Mouse (Mus musculus) embryonic fibroblast, embryonic 13.5 days (primary cell): Measurements from ENCODE around the gene Plac1. TPM values are rescaled to one million over a fixed set of nuclear protein-coding genes. Genes with fewer than 3 reads are reported as not detected.

Experiments used
- H3K27ac ChIP-seq: 2 replicates; pipeline ENCODE4 v1.5.1; 2012; ENCODE audit warnings: low read length, control low read depth, inconsistent platforms; ENCODE audit not compliant: insufficient read depth
- H3K4me1 ChIP-seq: 2 replicates; pipeline ENCODE4 v1.6.1; 2011; ENCODE audit warnings: low read length; ENCODE audit not compliant: control insufficient read depth, insufficient read depth
- H3K4me3 ChIP-seq: 2 replicates; pipeline ENCODE4 v1.5.1; 2011; ENCODE audit warnings: mild to moderate bottlenecking, control low read depth, low read length; ENCODE audit not compliant: insufficient read depth
- CTCF ChIP-seq: IDR thresholded peaks from 2 replicates; pipeline ENCODE4 v1.5.1; 2011; ENCODE audit warnings: mild to moderate bottlenecking, control low read depth, low read length, moderate library complexity, borderline replicate concordance; ENCODE audit not compliant: insufficient read depth
- POLR2A ChIP-seq: IDR thresholded peaks from 2 replicates; pipeline ENCODE4 v1.6.1; 2011; ENCODE audit warnings: low read depth, mild to moderate bottlenecking, control low read depth, low read length, moderate library complexity
- polyA plus RNA-seq: library from polyadenylated mRNA; stranded (reverse); fragments of >200 nt; gene quantifications from 2 replicates; pipeline ENCODE4 v1.2.4, GENCODE M21; 2011; ENCODE audit warnings: low read depth; ENCODE audit not compliant: missing spikeins, insufficient read length

The Plac1 gene
- polyA plus RNA-seq, 1 experiment, result 0.44 TPM

DNA sequence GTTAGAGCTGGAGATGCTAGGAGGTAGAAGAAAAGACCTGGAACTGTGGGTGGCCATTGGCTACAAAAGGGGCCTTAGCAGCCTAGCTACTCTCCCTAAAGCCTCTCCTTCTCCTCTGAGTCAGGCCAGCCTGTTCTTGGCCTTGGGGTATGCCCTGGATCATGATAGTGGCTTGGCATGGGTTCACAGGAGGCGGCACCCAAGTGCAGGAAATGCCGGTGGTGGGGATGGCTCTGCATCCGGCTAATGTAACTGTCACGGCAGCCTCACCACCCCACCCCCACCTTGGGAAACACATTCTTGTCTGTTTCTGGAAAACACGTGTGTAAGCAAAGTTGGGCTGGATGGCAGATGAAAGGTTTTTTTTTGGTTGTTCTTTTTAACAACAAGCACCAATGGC lies 78.8 kb downstream of the Plac1 start:
- peak overlapping the region; percentile 66 for H3K27ac ChIP-seq
- no peak overlapping the region for H3K4me3 ChIP-seq
- TF ChIP-seq POLR2A, result no peak
- no peak for TF ChIP-seq CTCF
- H3K4me1 ChIP-seq, result peaks cover 10% of the 10 kb centered on the region

DNA sequence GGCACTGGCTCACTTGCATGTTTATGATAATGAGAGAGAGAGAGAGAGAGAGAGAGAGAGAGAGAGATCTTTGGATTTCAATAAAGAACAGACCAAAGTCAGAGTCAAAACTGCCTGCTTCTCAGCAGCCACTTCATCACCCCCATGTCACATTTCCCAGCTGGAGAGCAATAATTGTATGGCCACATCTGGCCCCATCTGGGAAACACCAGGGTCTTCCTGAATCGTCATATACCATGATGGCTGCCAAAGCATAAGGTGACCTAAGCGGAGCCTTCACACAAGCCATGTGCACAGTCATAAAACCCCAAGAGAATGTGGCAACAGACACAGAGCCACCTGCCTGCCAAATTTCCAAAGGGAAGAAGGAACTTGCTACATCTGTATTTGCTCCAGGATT lies 91.9 kb downstream of the Plac1 start:
- Histone ChIP-seq H3K4me1 (no peaks in the 10 kb centered on the region; the same call in 1 of the 2 replicates), H3K27ac (no peak overlapping the region), H3K4me3 (no peak overlapping the region)
- no peak for TF ChIP-seq CTCF
- TF ChIP-seq POLR2A, result no peak

DNA sequence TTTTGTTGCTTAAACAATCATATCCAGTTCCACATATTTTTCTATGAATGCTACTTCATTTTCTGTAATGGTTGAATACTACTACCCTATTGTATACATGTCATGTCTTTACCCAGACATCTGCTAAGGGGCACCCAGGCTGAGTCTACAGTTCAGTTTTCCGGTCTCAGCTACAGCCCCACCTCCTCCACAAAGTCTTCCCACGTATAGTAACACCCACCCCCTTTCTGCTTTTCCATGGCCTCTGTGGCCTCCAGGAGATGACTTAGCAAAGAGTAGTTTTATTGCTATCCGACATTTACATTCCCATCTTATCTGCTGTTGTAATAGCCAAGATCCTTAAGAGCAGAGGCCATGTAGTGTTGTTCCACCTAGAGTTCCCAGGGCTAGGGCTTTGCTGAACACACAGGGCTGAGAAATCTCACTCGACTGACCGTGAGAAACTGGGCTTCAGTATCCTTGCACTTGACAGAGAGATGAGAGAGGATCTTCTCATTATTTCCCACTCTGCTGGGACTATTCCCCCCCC lies 93.5 kb downstream of the Plac1 start:
- no peak for TF ChIP-seq POLR2A
- TF ChIP-seq CTCF, result no peak
- Histone ChIP-seq H3K27ac (no peak overlapping the region), H3K4me1 (no peaks in the 10 kb centered on the region), H3K4me3 (no peak overlapping the region)

DNA sequence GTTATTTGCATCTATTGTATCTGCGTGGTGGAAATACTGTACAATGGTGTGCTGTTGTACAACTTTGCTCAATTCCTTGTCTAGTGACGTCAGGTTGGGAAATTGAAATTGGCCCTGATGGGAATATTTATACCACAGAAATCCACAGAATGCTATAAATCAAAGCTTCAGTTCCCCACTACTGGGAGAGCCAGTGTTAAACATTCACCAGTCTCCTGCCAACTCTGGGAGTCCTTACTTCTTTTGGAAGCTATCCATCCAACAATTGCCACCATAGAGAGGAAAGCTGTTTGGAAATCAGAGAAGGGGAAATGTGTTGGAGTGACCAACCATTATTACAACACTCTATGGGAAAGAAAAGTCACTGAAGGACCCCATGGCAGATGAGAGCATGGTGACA lies 100.3 kb downstream of the Plac1 start:
- TF ChIP-seq POLR2A, result no peak
- TF ChIP-seq CTCF, result no peak
- Histone ChIP-seq H3K4me1 (no peaks in the 10 kb centered on the region), H3K4me3 (no peak overlapping the region), H3K27ac (no peak overlapping the region)

DNA sequence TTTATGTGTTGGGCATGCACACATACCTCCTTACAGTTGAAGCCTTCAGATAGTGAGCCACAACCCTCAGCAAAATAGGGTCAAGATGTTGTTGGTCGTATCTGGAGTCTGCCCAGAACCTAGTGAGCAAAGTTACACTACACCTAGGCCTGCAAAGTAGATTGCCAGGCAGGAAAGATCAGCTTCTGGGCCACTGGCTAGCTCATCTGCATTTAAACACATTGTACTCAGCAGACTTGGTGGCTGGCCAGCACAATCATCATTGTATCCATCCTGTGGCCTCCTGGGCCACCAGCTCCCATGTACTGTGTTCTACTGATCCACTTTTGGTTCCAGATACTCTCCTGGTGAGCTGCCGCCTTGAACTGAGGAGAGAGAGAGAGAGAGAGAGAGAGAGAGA lies 102.8 kb downstream of the Plac1 start:
- H3K4me1 ChIP-seq, result no peaks in the 10 kb centered on the region
- no peak overlapping the region for H3K4me3 ChIP-seq
- no peak overlapping the region for H3K27ac ChIP-seq
- TF ChIP-seq POLR2A, result no peak
- no peak for TF ChIP-seq CTCF

DNA sequence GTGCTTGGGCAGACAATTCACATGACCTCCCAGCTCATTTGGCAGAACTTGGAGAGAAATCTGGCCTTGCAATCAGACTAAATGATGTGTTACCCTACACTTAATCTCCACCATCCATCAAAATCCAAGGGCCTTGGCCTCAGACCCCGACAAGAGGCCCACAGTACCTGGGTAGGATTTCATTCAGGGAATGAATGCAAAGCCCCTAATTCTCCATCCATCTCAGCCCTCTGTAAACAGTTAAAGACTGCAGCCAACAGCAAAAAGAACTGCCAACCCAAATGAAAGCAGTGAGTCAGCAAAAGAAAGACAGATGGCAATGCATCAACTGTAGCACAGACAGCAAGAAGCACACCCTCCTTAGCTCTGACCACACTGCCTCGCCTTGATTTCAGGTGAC lies 110.4 kb downstream of the Plac1 start:
- H3K27ac ChIP-seq, result peak overlapping the region; percentile 26; the same call in 1 of the 2 replicates

DNA sequence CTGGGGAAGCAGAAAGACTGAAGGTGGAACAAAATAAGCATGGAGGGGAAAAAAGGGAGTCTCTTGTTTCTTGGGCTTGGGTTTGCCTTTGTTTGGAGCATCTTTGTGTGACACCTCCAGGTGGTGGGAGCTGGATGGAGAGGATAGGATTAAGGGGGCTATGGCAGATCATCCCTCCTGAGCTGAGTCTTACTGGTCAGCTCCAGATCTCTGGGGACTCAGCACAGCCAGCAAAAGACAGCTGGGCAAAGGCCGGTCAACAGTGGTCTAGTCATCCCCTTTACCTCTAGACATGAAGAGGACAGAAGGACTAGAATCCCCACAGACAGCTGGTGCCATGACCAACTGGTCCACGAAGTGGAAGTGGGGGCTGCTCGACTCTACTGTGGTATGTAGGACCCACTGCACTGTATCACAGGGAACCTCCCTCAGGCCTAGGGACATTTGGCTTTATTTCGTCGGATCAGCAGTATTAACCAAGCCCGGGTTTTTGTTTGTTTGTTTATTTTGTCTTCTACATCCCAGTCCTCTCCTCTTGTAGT lies 113.3 kb downstream of the Plac1 start:
- no peak for TF ChIP-seq POLR2A
- TF ChIP-seq CTCF, result no peak
- Histone ChIP-seq H3K4me3 (no peak overlapping the region), H3K27ac (no peak overlapping the region), H3K4me1 (no peaks in the 10 kb centered on the region)

More for the DNA sequence above, 110.4 kb downstream of the Plac1 start:
- H3K4me1 ChIP-seq, result no peaks in the 10 kb centered on the region
- TF ChIP-seq POLR2A, result no peak
- no peak for TF ChIP-seq CTCF
- H3K4me3 ChIP-seq, result no peak overlapping the region

DNA sequence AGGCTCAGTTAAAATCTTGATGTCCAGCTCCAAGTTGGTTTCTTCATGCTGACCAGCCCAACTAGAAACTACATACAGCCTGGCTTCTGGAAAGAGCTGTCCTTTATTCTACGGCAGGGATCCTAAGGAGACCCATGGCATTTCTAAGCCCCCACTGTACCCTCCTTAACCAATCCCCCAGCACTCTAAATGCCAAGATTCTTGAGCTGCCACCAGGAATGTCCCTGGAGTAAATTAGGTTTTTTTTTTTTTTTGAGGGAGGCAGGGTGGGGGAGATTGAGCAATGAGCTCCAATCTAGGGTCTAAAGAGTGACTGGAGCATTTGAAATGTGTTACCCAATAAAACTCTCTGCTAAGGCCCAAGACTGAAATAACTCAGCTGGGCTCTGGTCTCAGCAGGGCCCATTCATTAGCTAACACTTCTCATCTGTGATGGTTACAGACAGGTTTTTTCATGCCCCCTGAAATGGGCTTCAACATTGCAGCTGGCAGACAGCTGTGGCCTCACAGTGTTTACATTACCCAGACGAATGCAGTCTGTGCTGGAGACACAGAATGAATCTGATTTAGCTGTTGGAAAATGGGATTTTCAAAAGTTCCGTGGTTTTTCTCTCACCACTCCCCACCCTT lies 114.0 kb downstream of the Plac1 start:
- no peak overlapping the region for H3K4me3 ChIP-seq
- H3K4me1 ChIP-seq, result no peaks in the 10 kb centered on the region
- H3K27ac ChIP-seq, result no peak overlapping the region; the same call in 1 of the 2 replicates
- no peak for TF ChIP-seq CTCF
- no peak for TF ChIP-seq POLR2A

DNA sequence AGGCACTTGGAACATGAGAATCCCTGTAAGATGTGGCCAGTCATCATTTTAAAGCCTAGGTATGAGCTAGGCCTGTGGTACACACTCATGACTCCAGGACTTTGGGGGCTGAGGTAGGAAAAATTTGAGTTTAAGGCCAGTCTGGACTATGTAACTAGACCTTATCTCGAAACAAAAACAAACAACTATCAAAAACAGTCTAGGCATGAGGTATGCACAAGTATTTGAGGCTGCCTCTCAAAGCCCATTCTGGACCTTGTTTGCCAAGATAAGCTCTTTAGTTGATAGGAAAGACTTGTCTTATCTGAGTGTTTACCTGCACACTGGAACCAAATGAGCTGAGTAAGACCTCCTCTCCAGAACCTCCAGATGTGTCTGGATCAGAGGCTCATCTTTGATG lies 116.3 kb downstream of the Plac1 start:
- Histone ChIP-seq H3K4me3 (no peak overlapping the region), H3K4me1 (no peaks in the 10 kb centered on the region), H3K27ac (no peak overlapping the region)
- TF ChIP-seq CTCF (no peak), POLR2A (no peak)

DNA sequence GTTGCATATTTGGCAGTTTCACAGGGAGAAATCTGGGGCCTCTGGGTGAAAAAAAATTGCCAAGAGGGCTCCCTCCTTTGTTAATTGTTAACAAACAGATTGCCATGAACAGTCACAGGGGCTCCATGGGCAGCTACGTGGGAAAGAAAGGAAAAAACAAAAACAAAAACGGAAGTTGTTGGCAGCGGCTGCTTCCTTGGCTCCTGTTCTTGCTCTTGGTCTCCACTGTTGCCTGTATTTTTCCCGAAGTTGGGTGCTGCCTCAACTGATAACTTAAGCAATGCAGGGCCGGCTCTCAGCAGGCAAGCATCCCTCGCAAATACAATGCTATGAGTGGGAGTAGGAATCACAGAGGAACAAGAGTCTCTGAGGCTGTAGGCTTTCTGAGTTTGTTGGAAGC lies 121.3 kb downstream of the Plac1 start:
- no peak overlapping the region for H3K4me3 ChIP-seq
- no peak overlapping the region for H3K27ac ChIP-seq
- no peak for TF ChIP-seq POLR2A
- TF ChIP-seq CTCF, result no peak
- peaks cover 10% of the 10 kb centered on the region for H3K4me1 ChIP-seq
